In the genomic region with DNA sequence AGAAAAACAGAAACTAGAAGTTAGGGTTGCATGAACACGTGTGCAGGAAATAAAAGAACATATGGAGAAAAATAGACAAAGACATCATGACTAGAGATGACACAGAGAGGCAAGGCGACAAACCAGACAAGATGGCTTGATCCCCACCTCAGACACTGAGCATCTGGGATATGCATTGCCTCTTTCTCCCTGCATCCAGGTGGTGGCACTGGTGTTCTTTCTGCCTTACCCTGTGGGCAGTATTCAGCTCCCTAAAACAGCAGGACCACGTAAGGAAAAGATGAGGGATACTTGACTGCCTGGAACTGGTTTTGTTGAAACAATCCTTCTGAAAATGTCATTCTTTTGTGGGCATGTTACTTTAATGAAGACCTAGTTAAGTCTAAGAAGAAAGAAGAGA, we compare ENCODE assay signal across 9 mouse cellular contexts.
DNase-seq lines count a peak whose midpoint lies in the region; ATAC-seq and TF ChIP-seq lines count a peak whose summit lies in the region.
"Had no signal": no experiment of that assay in that cellular context is flagged by ENCODE, and none has a peak within 500 bp of the region (broad histone marks: within the 10 kb centered on the region; RNA-seq: fewer than 3 reads in every experiment).

No protein-coding gene starts in this region.

- peak; percentile 19 for DNase-seq in ES-E14 (ENCODE audit: low read depth, low spot score)
- peak; percentile 70 for DNase-seq in embryonic facial prominence, embryonic 11.5 days (ENCODE audit: low spot score)
- peak; percentile 15 for DNase-seq in left cerebral cortex, adult 11 months (ENCODE audit: low spot score)

- H3K27me3 ChIP-seq in C2C12 (ENCODE audit: control insufficient read depth, insufficient read depth, insufficient read length) = no peaks in the 10 kb centered on the region
- H3K27me3 ChIP-seq in embryonic facial prominence, embryonic 11.5 days (ENCODE audit: control insufficient read depth, insufficient read depth, low read length) = no peaks in the 10 kb centered on the region
- H3K27me3 ChIP-seq in intestine, embryonic 15.5 days (replicated peaks) = no peaks in the 10 kb centered on the region
- no peaks in the 10 kb centered on the region for H3K27me3 ChIP-seq in neural tube, embryonic 13.5 days
- H3K27me3 ChIP-seq: megakaryocyte, embryonic 14.5 days had no signal

- 27% methylated on average over 3 of the region's 3 CpGs for WGBS in embryonic facial prominence, embryonic 11.5 days
- 16% methylated on average over 3 of the region's 3 CpGs for WGBS in intestine, embryonic 15.5 days
- 29% methylated on average over 3 of the region's 3 CpGs for WGBS in neural tube, embryonic 13.5 days

- H3ac ChIP-seq in C2C12 (ENCODE audit: control insufficient read depth, insufficient read length, low read depth) = no peak overlapping the region

- H3K27ac ChIP-seq in ES-E14 (ENCODE audit: insufficient read depth, low read depth, low read length, poor library complexity, severe bottlenecking) = no peak overlapping the region
- H3K27ac ChIP-seq in embryonic facial prominence, embryonic 11.5 days (replicated peaks; ENCODE audit: low read depth, low read length) = no peak overlapping the region
- no peak overlapping the region for H3K27ac ChIP-seq in intestine, embryonic 15.5 days
- no peak overlapping the region for H3K27ac ChIP-seq in neural tube, embryonic 13.5 days (replicated peaks)

- H3K9me3 ChIP-seq in ES-E14 (ENCODE audit: control insufficient read depth, insufficient read depth, low read depth, low read length) = no peaks in the 10 kb centered on the region
- H3K9me3 ChIP-seq in embryonic facial prominence, embryonic 11.5 days (replicated peaks; ENCODE audit: control insufficient read depth, low read length) = no peaks in the 10 kb centered on the region
- no peaks in the 10 kb centered on the region for H3K9me3 ChIP-seq in intestine, embryonic 15.5 days
- no peaks in the 10 kb centered on the region for H3K9me3 ChIP-seq in neural tube, embryonic 13.5 days
- H3K9me3 ChIP-seq: megakaryocyte, embryonic 14.5 days had no signal

- no peaks in the 10 kb centered on the region for H3K79me2 ChIP-seq in C2C12 (ENCODE audit: control insufficient read depth, insufficient read depth)

- H3K9ac ChIP-seq in ES-E14 (ENCODE audit: insufficient read depth, low read depth, low read length, poor library complexity, severe bottlenecking) = no peak overlapping the region
- H3K9ac ChIP-seq in embryonic facial prominence, embryonic 11.5 days (replicated peaks; ENCODE audit: low read length) = no peak overlapping the region
- no peak overlapping the region for H3K9ac ChIP-seq in intestine, embryonic 15.5 days
- H3K9ac ChIP-seq in neural tube, embryonic 13.5 days = no peak overlapping the region

- H3K4me3 ChIP-seq in C2C12 (ENCODE audit: insufficient read depth, poor library complexity, severe bottlenecking) = no peak overlapping the region
- H3K4me3 ChIP-seq in ES-E14 (ENCODE audit: insufficient read depth in 1 of 2, low read depth in 1 of 2, low read length in 2 of 2, poor library complexity in 1 of 2, severe bottlenecking in 1 of 2) = no peak overlapping the region
- H3K4me3 ChIP-seq in embryonic facial prominence, embryonic 11.5 days (ENCODE audit: low read depth, low read length) = no peak overlapping the region
- no peak overlapping the region for H3K4me3 ChIP-seq in intestine, embryonic 15.5 days (replicated peaks)
- no peak overlapping the region for H3K4me3 ChIP-seq in neural tube, embryonic 13.5 days
- H3K4me3 ChIP-seq: megakaryocyte, embryonic 14.5 days had no signal

- in situ Hi-C loops in ES-E14 (cut with MboI; ENCODE audit: low sequenced_read_pairs in 2 of 2, unreplicated experiment in 2 of 2) = loop anchor here in 1 of 2 experiments (10.0 kb wide), 1 partner anchor 212 kb away; no protein-coding TSS in a partner anchor

- no peak overlapping the region for H3K4me2 ChIP-seq in embryonic facial prominence, embryonic 11.5 days (ENCODE audit: low read depth, low read length)
- no peak overlapping the region for H3K4me2 ChIP-seq in intestine, embryonic 15.5 days (replicated peaks)
- H3K4me2 ChIP-seq in neural tube, embryonic 13.5 days = no peak overlapping the region

- ATAC-seq in embryonic facial prominence, embryonic 11.5 days (replicated peaks; ENCODE audit: insufficient number of reproducible peaks, low FRiP score, low TSS enrichment, low read depth) = no peak; the same call in 1 of the 2 replicates
- ATAC-seq in intestine, embryonic 15.5 days = peak; percentile 54; the same call in 1 of the 2 replicates
- ATAC-seq in neural tube, embryonic 13.5 days (ENCODE audit: low read depth) = peak; percentile 67; the same call in 1 of the 2 replicates
- no peak for ATAC-seq in erythroid progenitor cell, adult 5-6 weeks (replicated peaks; ENCODE audit: low FRiP score, poor library complexity, severe bottlenecking)
- ATAC-seq in activated CD4-positive, CD25-positive, alpha-beta regulatory T cell, adult 4 months = no peak

- no peaks in the 10 kb centered on the region for H3K79me3 ChIP-seq in C2C12 (ENCODE audit: low read depth)

- TF ChIP-seq CTCF in C2C12 (IDR thresholded peaks at IDR 0.05; ENCODE audit: control insufficient read depth, insufficient read depth, insufficient read length) = peak; percentile 62

- H3K4me1 ChIP-seq in ES-E14 (ENCODE audit: control insufficient read depth in 2 of 2, insufficient read depth in 2 of 2, low read length in 2 of 2, poor library complexity in 1 of 2) = no peaks in the 10 kb centered on the region
- no peaks in the 10 kb centered on the region for H3K4me1 ChIP-seq in embryonic facial prominence, embryonic 11.5 days (ENCODE audit: control insufficient read depth, insufficient read depth, low read length)
- no peaks in the 10 kb centered on the region for H3K4me1 ChIP-seq in intestine, embryonic 15.5 days (replicated peaks)
- no peaks in the 10 kb centered on the region for H3K4me1 ChIP-seq in neural tube, embryonic 13.5 days (replicated peaks)
- H3K4me1 ChIP-seq: megakaryocyte, embryonic 14.5 days had no signal

- H3K36me3 ChIP-seq in C2C12 (ENCODE audit: control insufficient read depth, insufficient read depth) = no peaks in the 10 kb centered on the region
- H3K36me3 ChIP-seq in ES-E14 (ENCODE audit: control insufficient read depth, insufficient read depth, low read length, poor library complexity, severe bottlenecking) = no peaks in the 10 kb centered on the region
- no peaks in the 10 kb centered on the region for H3K36me3 ChIP-seq in embryonic facial prominence, embryonic 11.5 days (replicated peaks; ENCODE audit: control insufficient read depth, insufficient read depth, low read depth, low read length)
- no peaks in the 10 kb centered on the region for H3K36me3 ChIP-seq in intestine, embryonic 15.5 days
- H3K36me3 ChIP-seq in neural tube, embryonic 13.5 days = no peaks in the 10 kb centered on the region

TF ChIP-seq in C2C12, 6 proteins besides CTCF, POLR2A, EP300 and RAD21:
- TF ChIP-seq MYOG (IDR thresholded peaks at IDR 0.05; ENCODE audit: control insufficient read depth, extremely low read depth, insufficient read length) (no peak), USF1 (IDR thresholded peaks at IDR 0.05; ENCODE audit: low read depth) (no peak)

TF ChIP-seq in ES-E14, 5 proteins besides CTCF, POLR2A, EP300 and RAD21:
- TF ChIP-seq MAFK (IDR thresholded peaks at IDR 0.05; ENCODE audit: insufficient read depth, low read depth, low read length) (no peak), ZC3H11A (IDR thresholded peaks at IDR 0.05; ENCODE audit: borderline replicate concordance, low read depth, low read length) (peak; percentile 86; the same call in 1 of the 2 replicates)

Comparison
In these comparisons a context has a peak if more than half of its experiments do, and no peak if none do; other contexts are left out.
1. DNase-seq: peak in every context shown above with its lines; median percentile 70 in embryonic facial prominence, embryonic 11.5 days; 19 in ES-E14; 15 in left cerebral cortex, adult 11 months.
2. ATAC-seq: peak in intestine, embryonic 15.5 days (single experiment) and neural tube, embryonic 13.5 days (single experiment); none in embryonic facial prominence, embryonic 11.5 days (single experiment), erythroid progenitor cell, adult 5-6 weeks (single experiment) and activated CD4-positive, CD25-positive, alpha-beta regulatory T cell, adult 4 months (single experiment).